Mouse (Mus musculus): ENCODE data around the gene Ftsj1.

- TF ChIP-seq FLI1 (IDR thresholded peaks at IDR 0.05; ENCODE audit: low read length) = no peak
- TF ChIP-seq GATA1 (IDR thresholded peaks at IDR 0.05; ENCODE audit: borderline replicate concordance, low read length) = no peak
These were observed 29.9 kb downstream of the Ftsj1 start for GRCm38 (mm10) chrX:8222296-8222677.
